Mouse (Mus musculus): ENCODE data around the gene Ncoa7.

Ncoa7 gene

GRCm38 (mm10) chr10:30745238-30745974 is 57.7 kb downstream of the Ncoa7 start:
- DNase-seq (ENCODE audit: low spot score in 2 of 2), result no peak

- no peak for DNase-seq (ENCODE audit: low spot score in 2 of 2)
Observed at GRCm38 (mm10) chr10:30743275-30743674, 59.9 kb downstream of the Ncoa7 start.

DNA sequence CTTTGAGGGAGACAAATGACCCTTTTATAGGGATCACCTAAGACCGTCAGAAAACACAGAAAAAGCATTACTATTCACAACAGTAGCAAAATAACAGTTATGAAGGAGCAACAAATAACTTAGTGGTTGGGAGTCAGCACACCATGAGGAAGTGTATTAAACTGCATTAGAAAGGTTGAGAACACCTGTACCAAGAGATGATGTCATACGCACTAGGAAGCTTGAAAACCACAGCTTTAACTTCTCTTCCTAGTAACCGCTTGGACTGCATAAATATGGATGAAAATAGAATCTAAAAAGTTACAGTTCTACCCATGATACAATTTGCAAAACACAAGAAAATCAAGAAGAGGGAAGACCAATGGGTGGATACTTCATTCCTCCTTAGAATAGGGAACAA is 64.7 kb downstream of the Ncoa7 start:
- DNase-seq (ENCODE audit: low spot score in 2 of 2), result no peak

- no peak for DNase-seq (ENCODE audit: low spot score in 2 of 2)
Observed at GRCm38 (mm10) chr10:30737323-30737722, 65.8 kb downstream of the Ncoa7 start.

DNA sequence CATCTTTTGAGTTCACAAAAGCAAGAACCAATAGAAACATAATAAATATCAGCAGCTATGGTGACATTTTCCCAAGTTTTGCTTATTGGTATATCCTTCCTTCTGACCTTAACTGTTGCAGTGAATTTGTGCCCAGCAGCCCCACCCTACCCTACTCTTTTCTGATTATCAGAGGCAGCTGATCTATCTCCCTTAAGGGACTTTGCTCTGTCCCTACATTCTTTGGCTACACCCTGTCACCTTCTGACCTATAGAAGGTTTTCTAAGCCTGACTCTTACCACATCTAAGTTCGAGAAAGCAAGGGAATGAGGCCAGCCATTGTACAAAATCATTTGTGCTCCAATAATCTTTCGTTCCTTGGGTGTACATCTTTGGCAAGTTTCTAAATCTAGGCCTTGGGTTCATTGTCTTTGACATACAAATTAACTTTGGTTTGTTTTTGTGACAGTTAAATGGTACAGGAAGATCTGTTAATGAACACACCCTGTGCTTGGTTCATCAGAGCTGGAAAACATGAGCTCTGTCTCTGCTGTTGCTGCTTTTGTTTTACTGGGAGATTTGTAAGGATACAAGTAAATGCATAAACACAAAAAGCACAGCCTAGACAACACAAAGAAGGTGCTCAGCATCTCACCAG is 69.9 kb downstream of the Ncoa7 start:
- DNase-seq (ENCODE audit: low spot score in 2 of 2), result no peak

DNA sequence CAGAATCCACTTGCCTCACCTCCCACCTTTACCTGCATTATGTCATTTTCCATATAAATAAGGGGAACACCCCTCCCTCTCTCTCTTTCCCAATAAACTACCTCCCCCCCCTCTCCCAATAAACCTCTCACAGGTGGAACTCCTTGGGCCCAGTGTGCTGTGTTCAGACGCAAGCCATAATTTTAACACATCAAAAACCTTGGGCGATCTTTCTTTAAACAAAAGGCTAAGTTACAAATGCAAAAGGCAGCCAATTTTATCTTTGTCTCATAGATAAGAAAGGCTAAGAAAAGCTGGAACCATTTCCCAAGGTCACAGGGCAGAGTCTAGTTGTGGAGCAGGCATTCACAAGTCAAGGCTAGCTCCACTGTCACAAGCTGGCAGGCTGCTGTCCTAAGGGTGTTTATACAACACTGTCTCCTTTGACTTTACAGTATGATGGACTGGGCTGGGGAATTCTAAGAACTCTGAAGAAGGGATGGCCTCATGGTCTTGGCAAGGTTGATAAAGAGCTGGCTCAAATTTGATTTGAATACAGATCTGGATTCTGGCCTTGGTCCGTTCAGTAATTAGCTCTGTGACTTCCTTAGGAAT is 71.7 kb downstream of the Ncoa7 start:
- DNase-seq (ENCODE audit: low spot score in 2 of 2), result no peak

DNA sequence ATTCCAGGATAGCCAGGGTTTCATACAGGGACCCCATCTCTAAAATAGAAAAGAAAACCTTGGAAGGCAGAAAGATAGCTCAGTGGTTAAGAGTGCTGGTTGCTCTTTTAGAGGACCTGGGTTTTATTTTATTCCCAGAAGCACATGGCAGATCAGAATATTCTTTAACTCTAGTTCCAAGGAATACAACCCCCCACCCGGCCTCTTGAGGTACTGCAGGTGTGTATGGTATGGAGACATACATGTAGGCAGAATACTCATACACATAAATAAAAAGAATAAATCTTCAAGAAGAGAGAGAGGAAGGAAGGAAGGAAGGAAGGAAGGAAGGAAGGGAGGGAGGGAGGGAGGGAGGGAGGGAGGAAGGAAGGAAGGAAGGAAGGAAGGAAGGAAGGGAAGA is 72.3 kb downstream of the Ncoa7 start:
- DNase-seq (ENCODE audit: low spot score in 2 of 2), result no peak

DNA sequence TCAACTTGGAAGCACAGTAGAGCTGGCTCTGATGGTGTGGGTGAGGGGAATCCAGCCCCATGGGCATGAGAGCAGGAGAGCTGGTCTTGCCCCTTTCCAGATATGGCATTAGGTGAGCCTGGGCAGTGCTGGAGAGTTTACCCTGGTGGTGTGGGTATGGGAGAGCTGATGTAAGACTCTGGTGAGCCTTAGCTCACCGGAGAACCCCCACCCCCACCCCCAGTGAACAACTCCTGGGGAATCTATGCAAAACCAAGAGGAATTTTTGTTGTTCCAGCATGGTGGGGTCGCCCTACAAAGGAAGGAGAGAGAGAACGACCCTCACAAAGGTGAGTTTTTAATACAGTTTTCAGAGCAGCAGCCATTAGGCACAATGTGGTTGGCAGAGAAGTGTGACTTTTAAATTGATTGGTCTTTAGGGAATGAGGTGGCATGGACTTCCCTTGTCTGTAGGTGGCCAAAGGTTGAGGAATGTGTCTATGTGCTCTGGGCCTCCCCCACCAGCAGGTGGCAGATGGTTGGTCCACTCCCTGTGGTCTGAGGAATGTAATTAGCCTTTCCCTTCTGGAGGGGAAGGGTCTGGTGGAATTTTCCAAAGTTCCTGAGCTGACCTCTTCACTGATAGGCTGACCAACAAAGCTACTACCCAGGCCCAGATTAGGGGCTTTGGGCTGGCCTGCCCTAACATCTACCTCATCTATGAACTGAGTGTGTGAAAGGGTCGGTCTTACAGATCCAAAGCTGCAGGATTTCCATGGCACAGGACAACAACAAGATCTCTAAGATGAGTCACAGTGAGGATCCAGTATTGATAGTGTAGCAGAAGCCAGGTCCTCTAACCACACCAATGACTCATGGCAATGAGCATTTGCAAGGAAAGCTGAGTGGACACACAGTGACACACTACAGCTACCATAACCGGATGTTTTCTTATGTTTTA is 73.7 kb downstream of the Ncoa7 start:
- no peak for DNase-seq (ENCODE audit: low spot score in 2 of 2)

DNA sequence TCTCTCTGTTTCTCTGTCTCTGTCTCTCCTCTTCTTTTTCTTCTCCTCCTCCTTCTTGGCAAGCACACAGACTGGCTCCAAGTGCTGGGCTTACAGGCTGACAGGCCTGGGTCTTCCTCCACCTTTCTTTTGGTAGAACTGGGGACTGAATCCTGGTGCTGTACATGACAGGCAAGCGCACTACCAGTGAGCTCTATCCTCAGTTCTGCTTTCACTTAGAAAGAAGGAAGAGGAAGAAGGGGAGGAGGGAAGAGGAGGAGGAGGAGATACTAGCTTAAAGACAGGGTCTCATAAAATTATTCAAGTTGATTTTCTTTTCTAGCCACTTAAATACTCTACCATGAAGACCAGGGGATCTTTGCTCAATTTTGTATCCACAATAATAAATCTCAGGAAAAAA is 80.1 kb downstream of the Ncoa7 start:
- no peak for DNase-seq (ENCODE audit: low spot score in 2 of 2)

- no peak for DNase-seq (ENCODE audit: low spot score in 2 of 2)
Observed at GRCm38 (mm10) chr10:30720556-30720955, 82.6 kb downstream of the Ncoa7 start.

GRCm38 (mm10) chr10:30719947-30720346 is 83.2 kb downstream of the Ncoa7 start:
- no peak for DNase-seq (ENCODE audit: low spot score in 2 of 2)

DNA sequence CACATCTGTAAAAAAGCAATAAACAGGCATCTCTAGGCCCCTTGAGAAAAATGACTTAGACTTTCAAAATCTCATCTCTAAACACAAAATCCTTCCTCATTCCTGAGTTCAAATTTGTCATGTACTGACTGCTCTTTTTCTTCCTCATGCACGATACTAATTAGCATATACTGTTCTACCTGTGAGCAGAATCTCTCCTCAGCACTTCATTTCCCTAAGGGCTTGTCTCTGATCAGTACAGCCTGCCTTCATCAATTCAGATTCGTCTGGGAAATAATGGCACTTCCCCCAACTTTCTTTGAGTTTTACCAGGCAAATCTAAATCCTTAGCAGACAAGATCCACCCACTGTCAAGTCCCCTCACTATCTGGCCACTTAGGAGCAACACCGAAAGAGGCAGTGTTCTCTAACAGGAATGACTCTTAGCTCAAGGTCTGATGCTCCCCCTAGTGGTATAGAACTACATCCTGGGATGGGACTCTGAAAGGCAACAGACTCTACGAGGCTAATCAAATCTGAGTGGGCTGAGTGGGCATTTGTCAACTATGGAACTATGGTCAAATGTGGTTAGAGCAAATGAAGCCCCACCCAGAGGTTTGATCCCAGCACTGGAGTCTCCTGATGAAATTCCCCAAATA is 84.3 kb downstream of the Ncoa7 start:
- DNase-seq (ENCODE audit: low spot score in 2 of 2), result no peak

DNA sequence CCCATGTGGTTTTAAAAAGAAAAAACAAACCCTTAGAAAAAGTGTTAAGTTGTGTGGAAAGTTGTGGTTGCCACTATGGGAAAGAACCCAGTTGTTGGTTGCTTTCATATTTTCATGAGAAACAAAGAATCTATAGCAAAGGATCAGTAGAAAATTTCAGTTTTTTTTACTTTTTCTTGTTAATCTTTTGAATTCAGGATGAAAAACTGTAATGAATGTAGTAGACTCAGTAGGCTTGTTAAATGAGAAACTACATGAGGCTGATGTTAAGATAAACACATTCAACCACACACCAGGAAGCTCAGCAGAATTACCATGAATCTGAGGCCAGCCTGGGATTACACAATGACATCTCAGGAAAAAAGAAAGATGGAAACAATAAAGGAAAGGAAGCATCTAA is 87.0 kb downstream of the Ncoa7 start:
- DNase-seq (ENCODE audit: low spot score in 2 of 2), result no peak

GRCm38 (mm10) chr10:30712540-30712939 is 90.6 kb downstream of the Ncoa7 start:
- DNase-seq (ENCODE audit: low spot score in 2 of 2), result no peak

DNA sequence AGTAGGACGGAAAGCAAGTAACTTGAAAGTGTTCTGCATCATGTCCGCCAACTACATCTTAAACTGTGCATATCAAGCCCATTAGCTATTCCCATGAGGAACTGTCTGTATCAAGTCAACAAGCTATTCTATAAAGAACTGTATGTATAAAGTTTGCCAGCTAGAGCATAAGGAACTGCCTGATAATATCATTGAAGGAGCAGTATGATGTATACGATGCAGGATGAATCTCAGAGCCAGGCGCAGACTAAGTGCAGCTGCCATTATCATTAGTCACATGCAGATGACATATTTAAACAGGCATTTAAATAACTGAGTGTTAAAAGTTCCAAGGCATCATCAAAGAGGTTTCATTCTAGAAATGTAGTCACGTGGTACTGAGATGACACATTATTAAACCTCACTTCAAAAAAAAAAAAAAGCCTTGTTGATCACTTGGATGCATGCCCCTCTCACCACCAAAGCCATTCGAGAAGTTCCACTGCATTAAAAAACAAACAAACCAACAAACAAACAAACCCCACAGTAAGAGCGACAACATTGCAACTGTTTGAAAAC is 93.2 kb downstream of the Ncoa7 start:
- DNase-seq (ENCODE audit: low spot score in 2 of 2), result no peak

GRCm38 (mm10) chr10:30708039-30708438 is 95.1 kb downstream of the Ncoa7 start:
- DNase-seq (ENCODE audit: low spot score in 2 of 2), result no peak

- no peak for DNase-seq (ENCODE audit: low spot score in 2 of 2)
Observed at GRCm38 (mm10) chr10:30702663-30703062, 100.5 kb downstream of the Ncoa7 start.

DNA sequence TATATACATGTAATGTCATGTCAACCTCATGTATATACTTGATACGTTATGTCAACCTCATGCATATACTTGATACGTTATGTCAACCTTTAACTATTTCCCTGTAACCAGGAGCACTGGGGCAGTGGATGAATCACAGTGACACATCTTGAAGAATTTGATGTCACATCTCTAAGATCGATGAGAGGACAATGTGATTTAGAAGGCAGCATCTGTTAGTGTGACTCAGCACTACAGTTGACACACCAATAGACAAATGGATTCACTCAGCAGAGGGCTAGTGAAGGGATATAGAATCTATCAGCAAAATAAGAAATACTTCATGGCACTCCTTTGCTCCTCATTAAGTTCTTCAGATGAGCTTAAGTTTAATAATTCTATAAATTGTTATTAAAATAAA is 116.3 kb downstream of the Ncoa7 start:
- no peak for DNase-seq (ENCODE audit: low spot score in 2 of 2)

- DNase-seq (ENCODE audit: low spot score in 2 of 2), result no peak
Observed at GRCm38 (mm10) chr10:30683449-30683848, 119.7 kb downstream of the Ncoa7 start.

DNA sequence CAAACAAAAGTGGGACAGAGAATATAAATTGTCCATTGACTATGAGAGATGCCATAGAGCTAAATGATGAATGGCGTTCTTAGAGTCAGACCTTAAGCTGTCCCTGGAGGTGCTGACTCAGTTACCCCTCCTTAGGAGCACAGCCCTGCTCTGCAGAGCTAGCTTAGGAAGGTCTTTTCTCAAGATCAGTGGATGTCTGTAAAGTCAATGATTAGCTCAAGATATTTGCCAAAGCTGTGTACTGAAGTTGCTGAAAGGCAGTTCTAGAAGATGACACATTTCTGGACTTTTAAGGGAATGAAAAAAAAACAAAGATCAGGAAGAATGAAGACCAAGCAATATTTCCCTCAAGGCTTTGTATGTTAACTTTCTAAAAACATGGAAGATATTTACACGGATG is 123.4 kb downstream of the Ncoa7 start:
- DNase-seq (ENCODE audit: low spot score in 2 of 2), result no peak

- no peak for DNase-seq (ENCODE audit: low spot score in 2 of 2)
Observed at GRCm38 (mm10) chr10:30678051-30678450, 125.1 kb downstream of the Ncoa7 start.

Data from frontal cortex, postnatal 14 days (tissue).